Mouse (Mus musculus): ENCODE measurements around the gene Cryzl2. TPM values are rescaled to one million over a fixed set of nuclear protein-coding genes. Genes with fewer than 3 reads are reported as not detected.

Gene Cryzl2
- polyA plus RNA-seq, 1 experiment from 2014 or later = 6.8 TPM

DNA sequence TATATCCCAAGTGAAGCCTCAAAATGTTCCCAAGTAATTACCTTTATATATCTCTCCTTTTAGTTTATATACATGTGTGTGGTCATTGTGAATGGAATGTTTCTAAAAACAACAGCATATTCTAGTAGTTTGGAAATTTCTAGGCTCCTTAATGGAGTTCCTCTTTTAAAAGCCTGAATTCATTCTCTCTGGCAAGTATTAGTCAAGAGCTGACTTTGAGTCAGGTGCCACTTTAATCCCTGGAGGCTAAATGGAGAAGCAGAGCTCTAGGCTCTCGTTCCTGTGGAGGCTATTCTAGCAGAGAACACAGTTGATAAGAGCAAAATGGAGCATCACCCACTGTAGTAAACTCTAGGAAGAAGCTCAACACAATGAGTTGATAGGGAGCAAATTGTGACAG, 31.4 kb upstream of the Cryzl2 start:
- Histone ChIP-seq H3K4me2 (no peak overlapping the region), H3K9ac (no peak overlapping the region), H3K9me3 (replicated peaks) (no peaks in the 10 kb centered on the region), H3K4me3 (no peak overlapping the region), H3K36me3 (no peaks in the 10 kb centered on the region), H3K27ac (no peak overlapping the region), H3K4me1 (peaks cover 9% of the 10 kb centered on the region), H3K27me3 (replicated peaks) (no peaks in the 10 kb centered on the region)
- WGBS (ENCODE audit: insufficient replicate concordance) = 28% methylated on average over 1 of the region's 1 CpGs
- no peak for ATAC-seq

GRCm38 (mm10) chr1:157427604-157428003, 30.8 kb upstream of the Cryzl2 start:
- WGBS (ENCODE audit: insufficient replicate concordance) = 85% methylated on average over 4 of the region's 4 CpGs
- H3K27ac ChIP-seq = no peak overlapping the region
- no peak for ATAC-seq
- H3K4me2 ChIP-seq = no peak overlapping the region
- H3K36me3 ChIP-seq = no peaks in the 10 kb centered on the region
- no peak overlapping the region for H3K4me3 ChIP-seq
- H3K27me3 ChIP-seq (replicated peaks) = no peaks in the 10 kb centered on the region
- peaks cover 9% of the 10 kb centered on the region for H3K4me1 ChIP-seq
- no peak overlapping the region for H3K9ac ChIP-seq
- no peaks in the 10 kb centered on the region for H3K9me3 ChIP-seq (replicated peaks)

GRCm38 (mm10) chr1:157428366-157428765, 30.0 kb upstream of the Cryzl2 start:
- ATAC-seq = no peak
- WGBS (ENCODE audit: insufficient replicate concordance) = 65% methylated on average over 3 of the region's 3 CpGs
- peaks cover 9% of the 10 kb centered on the region for H3K4me1 ChIP-seq
- H3K27me3 ChIP-seq (replicated peaks) = no peaks in the 10 kb centered on the region
- no peak overlapping the region for H3K27ac ChIP-seq
- H3K4me3 ChIP-seq = no peak overlapping the region
- H3K9me3 ChIP-seq (replicated peaks) = no peaks in the 10 kb centered on the region
- H3K4me2 ChIP-seq = no peak overlapping the region
- no peaks in the 10 kb centered on the region for H3K36me3 ChIP-seq
- H3K9ac ChIP-seq = no peak overlapping the region

DNA sequence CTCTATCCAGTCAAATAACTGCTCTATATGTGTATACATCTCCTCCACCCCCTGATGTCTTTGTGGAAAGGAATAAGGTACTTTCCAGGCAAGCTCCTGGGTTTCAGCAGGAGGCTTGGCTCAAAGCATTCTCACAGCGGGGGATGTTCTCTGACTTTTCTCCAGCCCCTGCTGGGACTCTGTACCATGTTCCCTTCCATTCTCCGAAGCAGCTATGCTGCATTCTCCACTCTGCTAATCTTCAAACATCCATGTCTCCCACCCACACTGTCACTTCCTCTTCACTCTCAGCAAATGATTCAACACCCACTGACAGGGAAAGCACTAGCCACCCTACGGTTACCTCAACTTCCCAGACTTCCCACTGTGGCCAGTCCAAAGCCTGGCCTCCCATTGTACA, 25.1 kb upstream of the Cryzl2 start:
- WGBS (ENCODE audit: insufficient replicate concordance) = 33% methylated on average over 3 of the region's 3 CpGs
- Histone ChIP-seq H3K27ac (no peak overlapping the region), H3K4me3 (no peak overlapping the region), H3K4me1 (no peaks in the 10 kb centered on the region), H3K36me3 (no peaks in the 10 kb centered on the region), H3K27me3 (replicated peaks) (no peaks in the 10 kb centered on the region), H3K4me2 (no peak overlapping the region), H3K9ac (no peak overlapping the region), H3K9me3 (replicated peaks) (no peaks in the 10 kb centered on the region)
- ATAC-seq = no peak

GRCm38 (mm10) chr1:157434404-157434803, 24.0 kb upstream of the Cryzl2 start:
- H3K4me1 ChIP-seq = no peaks in the 10 kb centered on the region
- 64% methylated on average over 4 of the region's 4 CpGs for WGBS (ENCODE audit: insufficient replicate concordance)
- H3K9ac ChIP-seq = no peak overlapping the region
- no peak overlapping the region for H3K4me3 ChIP-seq
- H3K27ac ChIP-seq = no peak overlapping the region
- H3K27me3 ChIP-seq (replicated peaks) = no peaks in the 10 kb centered on the region
- H3K36me3 ChIP-seq = no peaks in the 10 kb centered on the region
- no peaks in the 10 kb centered on the region for H3K9me3 ChIP-seq (replicated peaks)
- no peak for ATAC-seq
- no peak overlapping the region for H3K4me2 ChIP-seq

GRCm38 (mm10) chr1:157435926-157436325, 22.5 kb upstream of the Cryzl2 start:
- Histone ChIP-seq H3K4me2 (no peak overlapping the region), H3K36me3 (no peaks in the 10 kb centered on the region), H3K4me3 (no peak overlapping the region), H3K9ac (no peak overlapping the region), H3K9me3 (replicated peaks) (no peaks in the 10 kb centered on the region), H3K27ac (no peak overlapping the region), H3K4me1 (no peaks in the 10 kb centered on the region), H3K27me3 (replicated peaks) (no peaks in the 10 kb centered on the region)
- 45% methylated on average over 6 of the region's 6 CpGs for WGBS (ENCODE audit: insufficient replicate concordance)
- no peak for ATAC-seq

- WGBS (ENCODE audit: insufficient replicate concordance) = 69% methylated on average over 2 of the region's 2 CpGs
- Histone ChIP-seq H3K27ac (no peak overlapping the region), H3K9me3 (replicated peaks) (no peaks in the 10 kb centered on the region), H3K4me3 (no peak overlapping the region), H3K4me1 (peaks cover 6% of the 10 kb centered on the region), H3K27me3 (replicated peaks) (no peaks in the 10 kb centered on the region), H3K36me3 (no peaks in the 10 kb centered on the region), H3K9ac (no peak overlapping the region), H3K4me2 (no peak overlapping the region)
- ATAC-seq = no peak
Observed at GRCm38 (mm10) chr1:157438290-157438689, 20.1 kb upstream of the Cryzl2 start.

GRCm38 (mm10) chr1:157439101-157439500, 19.3 kb upstream of the Cryzl2 start:
- H3K27me3 ChIP-seq (replicated peaks) = no peaks in the 10 kb centered on the region
- no peak for ATAC-seq
- no peak overlapping the region for H3K4me2 ChIP-seq
- no peaks in the 10 kb centered on the region for H3K9me3 ChIP-seq (replicated peaks)
- H3K36me3 ChIP-seq = no peaks in the 10 kb centered on the region
- no peak overlapping the region for H3K27ac ChIP-seq
- H3K9ac ChIP-seq = no peak overlapping the region
- no peak overlapping the region for H3K4me3 ChIP-seq
- 72% methylated on average over 4 of the region's 4 CpGs for WGBS (ENCODE audit: insufficient replicate concordance)
- H3K4me1 ChIP-seq = peaks cover 11% of the 10 kb centered on the region

DNA sequence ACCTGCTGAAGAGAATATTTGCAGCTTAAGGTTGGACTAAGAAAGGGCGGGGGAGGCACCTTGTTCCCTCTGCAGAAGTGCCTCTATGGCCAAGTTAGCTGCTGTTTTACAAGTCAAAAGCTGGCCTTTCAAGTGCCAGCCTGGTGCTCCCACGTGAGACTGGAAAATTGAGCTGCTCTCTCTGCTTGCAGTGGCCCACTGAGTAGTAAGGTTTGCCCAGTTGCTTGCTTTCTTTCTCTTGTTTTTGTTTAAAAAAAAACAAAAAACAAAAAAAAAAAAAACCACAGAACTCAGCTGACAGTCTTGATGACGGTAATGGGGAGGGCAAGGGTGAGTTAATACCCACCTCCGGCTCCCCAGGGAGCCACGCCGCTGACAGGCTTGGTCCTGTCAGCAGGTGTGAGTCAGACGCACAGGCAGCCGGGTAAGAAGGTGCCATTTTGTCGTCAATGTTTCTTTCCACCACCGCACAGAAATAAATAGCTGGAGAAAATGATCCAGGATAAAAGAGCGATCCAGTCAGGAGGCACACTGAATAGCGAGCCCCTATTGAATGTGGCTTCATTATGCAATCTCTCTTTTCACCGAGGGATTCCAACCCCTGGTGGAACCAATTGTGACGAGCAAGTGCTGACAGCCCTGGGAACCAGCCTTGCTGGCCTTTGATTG, 18.3 kb upstream of the Cryzl2 start:
- H3K4me2 ChIP-seq = peak overlapping the region; percentile 23; the same call in 1 of the 2 replicates
- no peak for ATAC-seq
- no peak overlapping the region for H3K9ac ChIP-seq
- H3K9me3 ChIP-seq (replicated peaks) = no peaks in the 10 kb centered on the region
- H3K27ac ChIP-seq = no peak overlapping the region
- H3K27me3 ChIP-seq (replicated peaks) = no peaks in the 10 kb centered on the region
- 22% methylated on average over 14 of the region's 14 CpGs for WGBS (ENCODE audit: insufficient replicate concordance)
- H3K4me1 ChIP-seq = peaks cover 20% of the 10 kb centered on the region
- no peak overlapping the region for H3K4me3 ChIP-seq
- no peaks in the 10 kb centered on the region for H3K36me3 ChIP-seq

- ATAC-seq = 0 out of 2 replicates have a peak, but pooled peaks have one; percentile 19
- Histone ChIP-seq H3K4me3 (no peak overlapping the region), H3K36me3 (no peaks in the 10 kb centered on the region), H3K27me3 (replicated peaks) (peaks cover 3% of the 10 kb centered on the region; the same call in 1 of the 2 replicates), H3K4me1 (peaks cover 20% of the 10 kb centered on the region), H3K27ac (peak overlapping the region; percentile 8; the same call in 1 of the 2 replicates), H3K4me2 (peak overlapping the region; percentile 52), H3K9me3 (replicated peaks) (no peaks in the 10 kb centered on the region), H3K9ac (peak overlapping the region; percentile 10; the same call in 1 of the 2 replicates)
- WGBS (ENCODE audit: insufficient replicate concordance) = 12% methylated on average over 14 of the region's 14 CpGs
Observed at GRCm38 (mm10) chr1:157443026-157443722, 15.2 kb upstream of the Cryzl2 start.

GRCm38 (mm10) chr1:157443723-157444561, 14.4 kb upstream of the Cryzl2 start:
- no peak for ATAC-seq
- Histone ChIP-seq H3K27ac (peak overlapping the region; percentile 9; the same call in 1 of the 2 replicates), H3K9me3 (replicated peaks) (no peaks in the 10 kb centered on the region), H3K4me2 (peak overlapping the region; percentile 52), H3K9ac (peak overlapping the region; percentile 10; the same call in 1 of the 2 replicates), H3K36me3 (no peaks in the 10 kb centered on the region), H3K27me3 (replicated peaks) (peaks cover 3% of the 10 kb centered on the region; the same call in 1 of the 2 replicates), H3K4me3 (no peak overlapping the region), H3K4me1 (peaks cover 20% of the 10 kb centered on the region)
- WGBS (ENCODE audit: insufficient replicate concordance) = 17% methylated on average over 19 of the region's 19 CpGs
